Mouse (Mus musculus) cortical plate, adult 2 months (tissue): ENCODE data around the gene Gdf1.

Source experiments
- CTCF ChIP-seq: fragments of 200-500 bp; IDR thresholded peaks from 2 replicates; pipeline ENCODE4 v1.5.1; 2011; ENCODE audit warnings: mild to moderate bottlenecking, control low read depth, low read length; ENCODE audit not compliant: insufficient read depth; ENCODE audit errors: extremely low read depth
- POLR2A ChIP-seq: fragments of 200-500 bp; IDR thresholded peaks from 2 replicates; pipeline ENCODE4 v1.6.1; 2011; ENCODE audit warnings: mild to moderate bottlenecking, low read length, control low read depth; ENCODE audit not compliant: insufficient read depth; ENCODE audit errors: extremely low read depth

GRCm38 (mm10) chr8:70330741-70331364, 1.2 kb downstream of the Gdf1 start:
- TF ChIP-seq POLR2A, result no peak
- TF ChIP-seq CTCF, result 0 out of 2 replicates have a peak, but pooled peaks have one; percentile 6
